Mouse (Mus musculus) myocyte (in vitro differentiated cells): ENCODE data around the gene Negr1.

Experiments used
- E2F4 ChIP-seq: IDR thresholded peaks from one replicate; pipeline ENCODE4 v1.6.1; 2011; ENCODE audit warnings: mild to moderate bottlenecking, control low read depth, moderate library complexity; ENCODE audit not compliant: insufficient read depth
- MAX ChIP-seq: IDR thresholded peaks from one replicate; pipeline ENCODE4 v1.6.1; 2011; ENCODE audit warnings: low read depth, mild to moderate bottlenecking, control low read depth
- MYOD1 ChIP-seq, 3 experiments: IDR thresholded peaks; one replicate each; pipeline ENCODE4 v1.6.1; 2011; ENCODE audit warnings: control low read depth in 2 of 3, low read depth in 2 of 3, mild to moderate bottlenecking in 2 of 3, moderate library complexity in 1 of 3; ENCODE audit not compliant: insufficient read length in 2 of 3, control insufficient read depth in 1 of 3
- MYOG ChIP-seq, 3 experiments: IDR thresholded peaks; one replicate each; pipeline ENCODE4 v1.6.1; 2011; ENCODE audit warnings: control low read depth in 2 of 3, low read depth in 2 of 3, mild to moderate bottlenecking in 2 of 3; ENCODE audit not compliant: insufficient read length in 2 of 3, control insufficient read depth in 1 of 3, insufficient read depth in 1 of 3
- POLR2A ChIP-seq: IDR thresholded peaks from one replicate; pipeline ENCODE4 v1.6.1; 2011; ENCODE audit warnings: low read depth, mild to moderate bottlenecking, control low read depth, moderate library complexity; ENCODE audit not compliant: insufficient read length
- POLR2AphosphoS2 ChIP-seq: IDR thresholded peaks from one replicate; pipeline ENCODE4 v1.6.1; 2011; ENCODE audit warnings: low read depth, control low read depth; ENCODE audit not compliant: insufficient read length
- REST ChIP-seq: IDR thresholded peaks from one replicate; pipeline ENCODE4 v1.6.1; 2011; ENCODE audit warnings: mild to moderate bottlenecking, control low read depth, moderate library complexity; ENCODE audit not compliant: insufficient read depth, insufficient read length
- TCF12 ChIP-seq: IDR thresholded peaks from one replicate; pipeline ENCODE4 v1.6.1; 2011; ENCODE audit warnings: mild to moderate bottlenecking, control low read depth; ENCODE audit not compliant: poor library complexity, insufficient read depth, severe bottlenecking
- TCF3 ChIP-seq: IDR thresholded peaks from one replicate; pipeline ENCODE4 v1.6.1; 2011; ENCODE audit warnings: low read depth, control low read depth; ENCODE audit not compliant: insufficient read length
- USF1 ChIP-seq: IDR thresholded peaks from one replicate; pipeline ENCODE4 v1.6.1; 2011; ENCODE audit warnings: low read depth, mild to moderate bottlenecking, control low read depth, moderate library complexity

DNA sequence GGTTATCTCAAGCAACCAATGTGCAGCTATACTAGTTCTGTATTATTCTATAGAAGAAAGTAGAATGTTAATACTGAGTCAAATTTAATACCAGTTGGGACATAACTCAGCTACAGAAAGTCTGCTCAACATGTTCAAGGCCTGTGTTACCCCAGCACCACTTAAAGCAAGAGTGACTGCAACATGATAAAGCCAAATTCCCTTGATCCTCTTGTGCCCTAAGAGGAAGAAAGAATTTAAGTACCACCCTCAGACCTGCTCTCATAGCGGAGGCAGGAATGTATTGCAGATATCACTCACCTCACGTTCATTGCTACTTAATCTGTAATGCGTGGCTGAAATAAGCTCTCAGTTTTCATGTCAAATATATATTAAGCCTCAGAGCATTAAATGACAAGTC lies 631.5 kb downstream of the Negr1 start:
- TF ChIP-seq E2F4 (no peak), MYOG (IDR thresholded peaks at IDR 0.05; ENCODE audit: control insufficient read depth in 1 of 3, insufficient read depth in 1 of 3, insufficient read length in 2 of 3, low read depth in 2 of 3) (no peak), POLR2A (no peak), TCF3 (no peak), USF1 (no peak), TCF12 (no peak), POLR2AphosphoS2 (no peak), REST (no peak), MAX (no peak), MYOD1 (IDR thresholded peaks at IDR 0.05; ENCODE audit: control insufficient read depth in 1 of 3, insufficient read length in 2 of 3, low read depth in 2 of 3) (no peak)
